Mouse (Mus musculus) kidney, adult 2 months (tissue): ENCODE results near the gene Ggact. TPM values are rescaled to one million over a fixed set of nuclear protein-coding genes. Genes with fewer than 3 reads are reported as not detected.

Experiments
- DNase-seq: peaks from one replicate; pipeline ENCODE4 v3.0.0; 2021
- H3K27ac ChIP-seq: fragments of 200-500 bp; 2 replicates; pipeline ENCODE4 v1.5.1; 2012; ENCODE audit warnings: low read depth, low read length, control low read depth, inconsistent platforms; ENCODE audit not compliant: insufficient read depth
- H3K27me3 ChIP-seq: fragments of 200-500 bp; replicated peaks from 2 replicates; pipeline ENCODE4 v1.6.1; 2012; ENCODE audit warnings: mild to moderate bottlenecking, moderate library complexity, low read length, inconsistent platforms; ENCODE audit not compliant: control insufficient read depth, insufficient read depth
- H3K36me3 ChIP-seq: fragments of 200-500 bp; 2 replicates; pipeline ENCODE4 v1.6.1; 2012; ENCODE audit warnings: mild to moderate bottlenecking, moderate library complexity, low read length, inconsistent platforms; ENCODE audit not compliant: control insufficient read depth, insufficient read depth
- H3K4me1 ChIP-seq: fragments of 200-500 bp; 2 replicates; pipeline ENCODE4 v1.6.1; 2011; ENCODE audit warnings: low read length; ENCODE audit not compliant: control insufficient read depth, insufficient read depth
- H3K4me3 ChIP-seq: fragments of 200-500 bp; 2 replicates; pipeline ENCODE4 v1.5.1; 2011; ENCODE audit warnings: mild to moderate bottlenecking, low read depth, low read length, control low read depth; ENCODE audit not compliant: insufficient read depth
- CTCF ChIP-seq: fragments of 200-500 bp; conservative IDR thresholded peaks from 2 replicates; pipeline ENCODE4 v1.5.1; 2011; ENCODE audit warnings: low read depth, mild to moderate bottlenecking, control low read depth, low read length, moderate library complexity, mixed read lengths; ENCODE audit not compliant: insufficient read depth, insufficient read length
- POLR2A ChIP-seq: fragments of 200-500 bp; IDR thresholded peaks from one replicate; pipeline ENCODE4 v1.6.1; 2011; ENCODE audit warnings: low read depth, low read length, control low read depth
- WGBS: fragments of 180-500 bp; shearing (Covaris S2); methylation state at CpG from one replicate; pipeline ENCODE4 v1.1.7; 2018; 5-methylcytosine and 5-hydroxymethylcytosine counted together
- polyA plus RNA-seq: library from polyadenylated mRNA; depleted of rRNA; stranded (reverse); fragments of >200 nt; gene quantifications from 2 replicates; pipeline ENCODE4 v1.2.3, GENCODE M21; 2012

The Ggact gene
- polyA plus RNA-seq, 1 experiment, result 255 TPM

DNA sequence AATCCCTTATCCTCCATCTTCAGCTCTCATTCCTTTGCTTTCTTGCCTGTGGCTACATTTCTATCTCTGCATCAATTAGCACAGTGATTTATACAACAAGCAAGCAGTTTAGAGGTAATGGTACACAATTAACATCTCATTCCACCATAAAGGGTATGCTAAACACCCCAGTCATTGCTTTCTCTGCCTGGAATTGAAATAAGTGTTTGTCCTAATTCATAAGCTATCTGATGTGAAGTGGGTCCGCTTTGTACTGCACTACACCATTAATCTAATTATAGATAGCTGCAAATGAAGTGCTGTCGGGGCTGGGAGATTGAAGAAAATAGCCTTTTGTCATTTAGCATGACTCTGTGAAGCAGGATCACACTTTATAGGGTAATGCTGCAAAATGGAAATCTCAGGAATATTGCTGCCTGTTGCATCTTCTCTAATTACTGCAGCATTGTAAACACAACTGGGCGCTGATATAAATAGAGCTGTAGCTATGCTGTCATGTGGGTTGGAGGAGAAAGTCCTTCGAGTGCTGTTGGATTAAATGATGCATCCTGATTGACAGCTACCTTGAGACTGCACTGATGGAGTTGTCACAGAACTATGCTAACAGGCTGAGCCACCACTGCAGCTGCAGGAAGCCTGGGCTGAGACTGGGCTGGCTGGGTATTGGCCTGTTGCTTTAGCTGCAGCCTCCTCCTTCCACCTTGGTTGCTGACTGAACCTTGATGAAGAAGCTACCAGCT, 41.5 kb downstream of the Ggact start:
- no peak for DNase-seq
- WGBS, result 83% methylated on average over 4 of the region's 4 CpGs
- no peak overlapping the region for H3K27ac ChIP-seq
- TF ChIP-seq POLR2A (no peak), CTCF (no peak)
- H3K4me3 ChIP-seq, result no peak overlapping the region
- no peaks in the 10 kb centered on the region for H3K27me3 ChIP-seq
- peaks cover 3% of the 10 kb centered on the region; the same call in 1 of the 2 replicates for H3K4me1 ChIP-seq
- H3K36me3 ChIP-seq, result no peaks in the 10 kb centered on the region

DNA sequence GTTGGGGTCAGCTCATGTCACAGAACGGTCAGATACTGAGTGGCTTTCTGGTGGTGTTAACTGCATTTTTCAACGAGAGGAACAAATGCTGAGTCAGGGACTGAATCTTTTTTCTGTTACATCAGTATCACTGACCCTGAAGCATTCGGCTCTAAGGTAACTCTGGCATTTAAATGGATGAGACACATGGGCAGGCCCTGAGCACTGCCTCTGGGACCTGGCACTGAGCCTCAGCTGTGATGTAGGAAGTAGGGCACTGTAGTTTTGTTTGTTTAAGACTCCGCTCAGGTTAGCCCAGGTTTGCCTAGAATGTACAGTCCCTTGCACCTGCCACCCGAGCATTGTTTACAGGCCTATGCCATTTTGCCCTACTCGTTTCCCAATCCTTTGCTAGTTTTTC, 43.7 kb downstream of the Ggact start:
- Histone ChIP-seq H3K27ac (no peak overlapping the region), H3K27me3 (no peaks in the 10 kb centered on the region), H3K4me1 (peaks cover 3% of the 10 kb centered on the region; the same call in 1 of the 2 replicates), H3K4me3 (no peak overlapping the region), H3K36me3 (no peaks in the 10 kb centered on the region)
- WGBS, result 77% methylated on average over 6 of the region's 6 CpGs
- DNase-seq, result no peak
- TF ChIP-seq CTCF, result no peak
- no peak for TF ChIP-seq POLR2A

- Histone ChIP-seq H3K36me3 (no peaks in the 10 kb centered on the region), H3K27ac (no peak overlapping the region), H3K4me1 (peaks cover 3% of the 10 kb centered on the region; the same call in 1 of the 2 replicates), H3K27me3 (no peaks in the 10 kb centered on the region), H3K4me3 (no peak overlapping the region)
- DNase-seq, result no peak
- TF ChIP-seq CTCF, result no peak
- WGBS, result 76% methylated on average over 4 of the region's 4 CpGs
Observed at GRCm38 (mm10) chr14:122867531-122868285, 45.8 kb downstream of the Ggact start.

- Histone ChIP-seq H3K27ac (no peak overlapping the region), H3K36me3 (no peaks in the 10 kb centered on the region), H3K4me3 (no peak overlapping the region), H3K27me3 (no peaks in the 10 kb centered on the region), H3K4me1 (peaks cover 3% of the 10 kb centered on the region; the same call in 1 of the 2 replicates)
- no peak for TF ChIP-seq POLR2A
- TF ChIP-seq CTCF, result no peak
- WGBS, result 96% methylated on average over 4 of the region's 4 CpGs
- no peak for DNase-seq
Observed at GRCm38 (mm10) chr14:122865462-122866129, 48.0 kb downstream of the Ggact start.

DNA sequence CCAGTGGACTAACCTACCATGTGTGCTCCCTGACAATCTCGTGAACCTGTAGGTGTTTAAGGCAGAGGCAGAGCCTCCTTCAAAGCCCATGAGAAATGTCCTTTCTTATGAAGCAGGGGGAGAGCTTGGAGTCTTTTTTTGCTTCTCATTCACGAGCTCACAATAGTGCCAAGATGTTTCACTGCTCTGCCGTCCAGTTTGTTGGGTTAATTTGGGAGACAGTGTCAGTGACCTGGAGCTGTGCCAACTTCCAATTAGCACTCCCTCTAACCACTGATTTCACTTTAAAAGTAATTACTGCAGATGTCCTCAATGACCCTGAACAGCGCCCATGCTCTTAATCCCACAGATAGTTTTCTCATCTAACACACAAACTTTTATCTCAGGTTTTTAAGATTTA, 50.9 kb downstream of the Ggact start:
- DNase-seq, result peak; percentile 23

GRCm38 (mm10) chr14:122859792-122860191, 53.8 kb downstream of the Ggact start:
- Histone ChIP-seq H3K27me3 (no peaks in the 10 kb centered on the region), H3K4me1 (peaks cover 3% of the 10 kb centered on the region; the same call in 1 of the 2 replicates), H3K27ac (no peak overlapping the region), H3K4me3 (no peak overlapping the region), H3K36me3 (no peaks in the 10 kb centered on the region)
- DNase-seq, result no peak
- 71% methylated on average over 1 of the region's 1 CpGs for WGBS
- no peak for TF ChIP-seq CTCF
- no peak for TF ChIP-seq POLR2A

More for the DNA sequence above, 50.9 kb downstream of the Ggact start:
- WGBS, result 39% methylated on average over 4 of the region's 4 CpGs
- peaks cover 3% of the 10 kb centered on the region; the same call in 1 of the 2 replicates for H3K4me1 ChIP-seq
- no peak overlapping the region for H3K4me3 ChIP-seq
- no peaks in the 10 kb centered on the region for H3K27me3 ChIP-seq
- no peaks in the 10 kb centered on the region for H3K36me3 ChIP-seq
- no peak overlapping the region for H3K27ac ChIP-seq
- TF ChIP-seq POLR2A (no peak), CTCF (no peak)
